Mouse (Mus musculus): Measurements from ENCODE around the gene Xlr4c.

GRCm38 (mm10) chrX:73229288-73229687 lies 13.6 kb downstream of the Xlr4c start:
- TF ChIP-seq CTCF (IDR thresholded peaks at IDR 0.05; ENCODE audit: low read depth), result no peak
- TF ChIP-seq EP300 (IDR thresholded peaks at IDR 0.05; ENCODE audit: low read depth), result no peak
